Mouse (Mus musculus) midbrain, embryonic 14.5 days (tissue): ENCODE measurements around the gene Ythdf1. TPM values are rescaled to one million over a fixed set of nuclear protein-coding genes. Genes with fewer than 3 reads are reported as not detected.

Experiments used
- ATAC-seq: fragments of 200-750 bp; cut with Nextera tagmentation; 2 replicates; pipeline ENCODE4 v1.8.0; 2017; ENCODE audit warnings: moderate number of reproducible peaks, moderate library complexity; ENCODE audit not compliant: low FRiP score, low TSS enrichment
- DNase-seq: peaks from one replicate; pipeline ENCODE4 v3.0.0-alpha.2; 2015
- H3K27ac ChIP-seq: fragments of 300-500 bp; sonication (generic); replicated peaks from 2 replicates; pipeline ENCODE4 v1.5.1; 2014; ENCODE audit warnings: mild to moderate bottlenecking, low read depth, low read length, moderate library complexity
- H3K27me3 ChIP-seq: fragments of 300-500 bp; sonication (generic); 2 replicates; pipeline ENCODE4 v1.6.1; 2014; ENCODE audit warnings: low read length, control low read depth, mixed read lengths; ENCODE audit not compliant: control insufficient read depth, insufficient read depth
- H3K36me3 ChIP-seq: fragments of 300-500 bp; sonication (generic); 2 replicates; pipeline ENCODE4 v1.6.1; 2014; ENCODE audit warnings: low read length, control low read depth; ENCODE audit not compliant: control insufficient read depth, insufficient read depth
- H3K4me1 ChIP-seq: fragments of 300-500 bp; sonication (generic); 2 replicates; pipeline ENCODE4 v1.6.1; 2014; ENCODE audit warnings: mild to moderate bottlenecking, antibody characterized with exemption, low read length, control low read depth; ENCODE audit not compliant: control insufficient read depth, insufficient read depth
- H3K4me2 ChIP-seq: fragments of 300-500 bp; sonication (generic); 2 replicates; pipeline ENCODE4 v1.6.1; 2014; ENCODE audit warnings: mild to moderate bottlenecking, low read length, moderate library complexity
- H3K4me3 ChIP-seq: fragments of 300-500 bp; sonication (generic); replicated peaks from 2 replicates; pipeline ENCODE4 v1.5.1; 2014; ENCODE audit warnings: low read depth, low read length
- H3K9ac ChIP-seq: fragments of 300-500 bp; sonication (generic); replicated peaks from 2 replicates; pipeline ENCODE4 v1.6.1; 2014; ENCODE audit warnings: mild to moderate bottlenecking, low read length, moderate library complexity
- H3K9me3 ChIP-seq: fragments of 300-500 bp; sonication (generic); 2 replicates; pipeline ENCODE4 v1.6.1; 2016; ENCODE audit warnings: low read length, control low read depth, mixed read lengths; ENCODE audit not compliant: control insufficient read depth
- WGBS: fragments of 180-500 bp; shearing (Covaris S2); extraction: QIAGEN DNeasy Blood & Tissue Kit; methylation state at CpG from one replicate; pipeline ENCODE4 v1.1.7; 2014; 5-methylcytosine and 5-hydroxymethylcytosine counted together
- polyA plus RNA-seq: library from polyadenylated mRNA; unstranded; fragments of >200 nt; fragmentation: Nextera tagmentation; extraction: Ambion mirVana; gene quantifications from 2 replicates; pipeline ENCODE4 v1.2.1, GENCODE M21; 2014

Gene Ythdf1
- polyA plus RNA-seq, 1 experiment from 2014 or later: 59.1 TPM

DNA sequence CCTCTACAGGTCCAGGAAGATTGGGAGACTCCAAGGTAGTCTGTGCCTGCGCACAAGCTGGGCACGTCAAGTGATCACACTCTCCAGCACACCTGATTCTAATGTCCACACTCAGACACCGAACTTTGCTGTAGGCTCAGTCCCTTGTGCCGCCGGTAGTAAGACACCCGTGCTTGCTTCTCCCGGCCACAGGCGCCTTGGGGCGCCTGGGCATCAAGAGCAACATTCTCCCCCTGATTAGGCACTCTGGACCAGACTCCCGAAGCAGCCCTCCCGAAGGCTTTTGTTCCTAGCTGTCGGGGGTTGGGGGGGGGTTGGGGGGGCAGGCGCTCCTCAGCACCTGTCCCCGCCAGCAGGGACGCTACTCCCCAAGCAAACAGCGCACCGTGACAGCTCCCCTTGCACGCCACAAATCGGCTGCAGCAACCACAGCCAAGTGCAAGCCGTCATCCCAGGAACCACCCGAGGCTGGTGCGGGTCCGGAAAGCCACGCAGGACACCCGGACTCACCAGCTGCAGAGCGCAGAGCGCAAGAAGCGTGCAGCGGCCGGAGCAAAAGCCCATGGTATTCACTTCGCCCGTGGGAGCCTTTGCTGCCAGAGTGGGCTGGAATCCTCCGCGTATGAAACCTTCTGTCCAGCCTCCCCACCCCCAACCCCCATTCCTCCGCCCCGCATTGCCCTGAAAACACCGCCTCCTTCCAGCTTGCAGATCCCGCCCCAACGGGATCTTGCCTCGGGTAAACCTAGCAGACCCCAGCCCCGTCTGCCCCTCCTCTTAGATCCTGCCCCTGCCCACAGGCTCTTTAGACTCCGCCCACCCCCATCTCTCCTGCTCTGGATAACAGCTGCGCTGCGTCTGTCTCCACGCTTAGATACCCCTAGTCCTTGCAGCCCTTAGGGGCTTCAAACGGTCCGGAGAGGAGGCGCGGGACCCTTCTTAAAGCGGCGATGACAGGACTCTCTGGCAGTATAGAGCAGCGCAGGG, 33.6 kb upstream of the Ythdf1 start, which contains the start of gene Nkain4:
TSS of gene Nkain4 (minus strand) at position 639 of the 987 bp plus-strand sequence.
- peak; percentile 92 for ATAC-seq
- H3K36me3 ChIP-seq: no peaks in the 10 kb centered on the region
- no peaks in the 10 kb centered on the region for H3K9me3 ChIP-seq
- peaks cover 31% of the 10 kb centered on the region for H3K4me1 ChIP-seq
- peak; percentile 93 for DNase-seq
- H3K9ac ChIP-seq: peak within 1 kb of the TSS; percentile 83
- peak within 1 kb of the TSS; percentile 67 for H3K4me3 ChIP-seq
- peak within 1 kb of the TSS; percentile 80 for H3K4me2 ChIP-seq
- WGBS: under 1% methylated on average over 52 of the region's 52 CpGs
- H3K27ac ChIP-seq: peak within 1 kb of the TSS; percentile 95
- H3K27me3 ChIP-seq: no peaks in the 10 kb centered on the region

DNA sequence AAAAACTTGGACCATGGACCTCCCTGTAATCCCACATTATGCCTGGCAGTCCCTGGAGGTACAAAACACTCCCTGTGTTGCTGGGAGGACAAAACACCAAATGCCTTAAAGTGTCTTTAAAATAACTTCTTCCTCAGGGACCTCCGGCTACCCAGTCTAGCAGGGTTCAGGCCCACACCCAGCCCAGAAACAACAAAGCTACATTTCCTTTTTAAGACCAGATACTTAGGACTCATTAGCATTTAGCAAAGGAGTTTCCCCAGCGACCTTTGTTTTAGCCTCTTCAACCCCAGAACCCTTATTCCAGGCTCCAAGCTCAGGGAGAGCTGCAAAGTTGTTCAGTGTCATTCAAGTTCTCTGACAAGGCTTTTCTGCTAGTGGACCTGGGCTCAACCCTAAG, 32.9 kb upstream of the Ythdf1 start:
- Histone ChIP-seq H3K36me3 (no peaks in the 10 kb centered on the region), H3K4me1 (peaks cover 31% of the 10 kb centered on the region), H3K4me2 (peak overlapping the region; percentile 80), H3K27me3 (no peaks in the 10 kb centered on the region), H3K4me3 (peak overlapping the region; percentile 67), H3K9ac (peak overlapping the region; percentile 83), H3K27ac (peak overlapping the region; percentile 95), H3K9me3 (no peaks in the 10 kb centered on the region)
- 0% methylated on average over 2 of the region's 2 CpGs for WGBS
- peak; percentile 41 for DNase-seq
- no peak for ATAC-seq

GRCm38 (mm10) chr2:180952731-180953171, 32.0 kb upstream of the Ythdf1 start:
- Histone ChIP-seq H3K4me3 (peak overlapping the region; percentile 67), H3K36me3 (no peaks in the 10 kb centered on the region), H3K9me3 (no peaks in the 10 kb centered on the region), H3K9ac (peak overlapping the region; percentile 83; the same call in 1 of the 2 replicates), H3K27ac (peak overlapping the region; percentile 95), H3K4me2 (peak overlapping the region; percentile 80), H3K4me1 (peaks cover 31% of the 10 kb centered on the region), H3K27me3 (no peaks in the 10 kb centered on the region)
- peak; percentile 55; the same call in 1 of the 2 replicates for ATAC-seq
- DNase-seq: peak; percentile 71
- WGBS: 2% methylated on average over 9 of the region's 9 CpGs

DNA sequence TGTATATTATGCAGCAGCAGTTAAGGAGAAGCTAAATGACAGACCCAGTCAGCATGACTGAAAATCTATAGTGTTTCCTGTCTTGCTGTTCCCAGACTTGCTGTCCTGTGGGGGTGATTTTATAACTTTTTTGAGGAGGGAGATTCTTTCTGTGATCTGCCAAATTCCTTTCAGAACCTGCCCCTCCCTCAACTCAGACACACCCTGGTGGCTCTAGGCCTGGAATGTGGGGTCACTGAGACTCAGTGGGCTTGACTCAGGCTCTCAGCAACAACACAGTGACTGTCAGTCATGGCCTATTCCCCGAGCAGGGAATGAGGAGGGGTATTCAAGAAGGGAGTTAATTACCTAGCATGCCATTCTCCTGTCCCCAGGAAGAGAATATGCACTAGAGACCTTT, 29.2 kb upstream of the Ythdf1 start:
- Histone ChIP-seq H3K4me1 (peaks cover 28% of the 10 kb centered on the region), H3K9me3 (no peaks in the 10 kb centered on the region), H3K27ac (no peak overlapping the region), H3K27me3 (no peaks in the 10 kb centered on the region), H3K4me3 (no peak overlapping the region), H3K9ac (no peak overlapping the region), H3K36me3 (no peaks in the 10 kb centered on the region), H3K4me2 (no peak overlapping the region)
- whole genome bisulfite sequencing: 18% methylated on average over 1 of the region's 1 CpGs
- ATAC-seq: no peak
- no peak for DNase-seq

DNA sequence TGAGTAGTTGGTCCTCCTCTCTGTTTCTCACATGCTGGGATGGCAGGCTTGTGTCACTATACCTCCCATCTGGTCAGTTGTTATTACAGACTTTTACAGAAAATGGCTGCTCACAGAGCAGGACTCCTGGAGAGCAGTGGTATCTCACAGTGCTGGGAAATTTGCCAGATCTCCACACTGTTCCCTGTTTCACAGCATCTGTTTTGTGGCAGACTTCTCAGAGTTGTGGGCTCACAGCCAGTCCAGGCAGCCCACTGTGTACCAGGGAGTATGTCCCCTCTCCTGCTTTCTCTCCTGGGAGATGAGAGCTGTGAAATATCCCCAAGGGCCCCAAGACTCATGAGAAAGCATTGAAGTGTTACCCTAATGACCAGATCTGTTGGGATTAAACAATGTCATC, 21.1 kb upstream of the Ythdf1 start:
- no peaks in the 10 kb centered on the region for H3K4me1 ChIP-seq
- ATAC-seq: no peak
- no peak overlapping the region for H3K27ac ChIP-seq
- H3K27me3 ChIP-seq: no peaks in the 10 kb centered on the region
- no peak overlapping the region for H3K9ac ChIP-seq
- DNase-seq: peak; percentile 43
- H3K4me2 ChIP-seq: no peak overlapping the region
- peaks cover 25% of the 10 kb centered on the region; the same call in 1 of the 2 replicates for H3K36me3 ChIP-seq
- H3K4me3 ChIP-seq: no peak overlapping the region
- H3K9me3 ChIP-seq: no peaks in the 10 kb centered on the region

DNA sequence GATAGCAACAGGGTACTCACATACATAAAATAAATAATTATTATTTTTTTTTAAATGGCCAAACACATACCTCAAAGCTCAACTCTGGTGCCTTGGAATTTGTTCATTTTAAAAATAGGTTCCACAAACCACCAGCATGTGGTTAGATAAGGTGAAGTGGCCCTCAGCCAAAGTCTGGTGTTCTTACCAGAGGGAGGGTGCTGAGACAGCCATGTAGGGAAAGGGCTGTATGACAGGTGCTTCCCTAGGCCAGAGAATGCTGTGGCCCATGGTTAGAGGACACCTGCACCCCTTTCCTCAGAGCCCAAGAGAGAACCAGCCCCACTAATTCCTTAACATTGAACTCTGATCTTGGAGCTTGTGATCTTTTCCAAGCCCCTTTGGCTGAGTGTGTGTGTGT, 19.4 kb upstream of the Ythdf1 start:
- no peaks in the 10 kb centered on the region for H3K27me3 ChIP-seq
- DNase-seq (no peak), ATAC-seq (no peak)
- H3K4me1 ChIP-seq: no peaks in the 10 kb centered on the region
- H3K4me3 ChIP-seq: no peak overlapping the region
- no peak overlapping the region for H3K9ac ChIP-seq
- no peak overlapping the region for H3K4me2 ChIP-seq
- peaks cover 37% of the 10 kb centered on the region; the same call in 1 of the 2 replicates for H3K36me3 ChIP-seq
- no peak overlapping the region for H3K27ac ChIP-seq
- no peaks in the 10 kb centered on the region for H3K9me3 ChIP-seq

GRCm38 (mm10) chr2:180932418-180932817, 11.7 kb upstream of the Ythdf1 start:
- Histone ChIP-seq H3K27me3 (no peaks in the 10 kb centered on the region), H3K27ac (no peak overlapping the region), H3K4me2 (no peak overlapping the region), H3K9ac (no peak overlapping the region), H3K36me3 (peaks cover 16% of the 10 kb centered on the region; the same call in 1 of the 2 replicates), H3K4me1 (no peaks in the 10 kb centered on the region), H3K9me3 (no peaks in the 10 kb centered on the region), H3K4me3 (no peak overlapping the region)
- DNase-seq: peak; percentile 22
- no peak for ATAC-seq
- 82% methylated on average over 1 of the region's 1 CpGs for WGBS

GRCm38 (mm10) chr2:180928723-180929122, 8.0 kb upstream of the Ythdf1 start, which contains the start of gene Birc7:
TSS of gene Birc7 (plus strand) at chr2:180929023.
- DNase-seq (no peak), ATAC-seq (no peak)
- 35% methylated on average over 4 of the region's 4 CpGs for WGBS
- Histone ChIP-seq H3K27me3 (no peaks in the 10 kb centered on the region), H3K9me3 (no peaks in the 10 kb centered on the region), H3K4me2 (no peak within 1 kb of the TSS), H3K36me3 (no peaks in the 10 kb centered on the region; the same call in 1 of the 2 replicates), H3K27ac (0 out of 2 replicates have a peak within 1 kb of the TSS, but pooled peaks have one; percentile 13), H3K4me1 (no peaks in the 10 kb centered on the region), H3K9ac (no peak within 1 kb of the TSS), H3K4me3 (no peak within 1 kb of the TSS)
